Mouse (Mus musculus) stomach, postnatal 0 days (tissue): ENCODE measurements around the gene Spaca1. TPM values are rescaled to one million over a fixed set of nuclear protein-coding genes. Genes with fewer than 3 reads are reported as not detected.
"Not testable (repeated sequence)": the region's sequence is repeated elsewhere in the genome, so short reads cannot be mapped to it uniquely, and the experiment has no call there.

Source experiments
- ATAC-seq: fragments of 200-750 bp; cut with Nextera tagmentation; 2 replicates; pipeline ENCODE4 v1.8.0; 2017; ENCODE audit not compliant: low FRiP score, low TSS enrichment
- DNase-seq: peaks from one replicate; pipeline ENCODE4 v3.0.0-alpha.2; 2016; ENCODE audit warnings: low spot score
- H3K27ac ChIP-seq: fragments of 300-500 bp; sonication (generic); replicated peaks from 2 replicates; pipeline ENCODE4 v1.5.1; 2014; ENCODE audit warnings: mild to moderate bottlenecking, control low read depth
- H3K27me3 ChIP-seq: fragments of 300-500 bp; sonication (generic); 2 replicates; pipeline ENCODE4 v1.6.1; 2014; ENCODE audit warnings: low read length; ENCODE audit not compliant: control insufficient read depth, insufficient read depth
- H3K36me3 ChIP-seq: fragments of 300-500 bp; sonication (generic); 2 replicates; pipeline ENCODE4 v1.6.1; 2014; ENCODE audit warnings: low read length, mixed read lengths; ENCODE audit not compliant: control insufficient read depth, insufficient read depth
- H3K4me1 ChIP-seq: fragments of 300-500 bp; sonication (generic); replicated peaks from 2 replicates; pipeline ENCODE4 v1.6.1; 2014; ENCODE audit warnings: antibody characterized with exemption; ENCODE audit not compliant: control insufficient read depth, insufficient read depth
- H3K4me2 ChIP-seq: fragments of 300-500 bp; sonication (generic); replicated peaks from 2 replicates; pipeline ENCODE4 v1.6.1; 2014; ENCODE audit warnings: low read depth, mild to moderate bottlenecking, control low read depth, moderate library complexity
- H3K4me3 ChIP-seq: fragments of 300-500 bp; sonication (generic); 2 replicates; pipeline ENCODE4 v1.5.1; 2014; ENCODE audit warnings: low read depth, low read length, control low read depth
- H3K9ac ChIP-seq: fragments of 300-500 bp; sonication (generic); 2 replicates; pipeline ENCODE4 v1.6.1; 2014; ENCODE audit warnings: mild to moderate bottlenecking, low read length, control low read depth, mixed read lengths
- H3K9me3 ChIP-seq: fragments of 300-500 bp; sonication (generic); 2 replicates; pipeline ENCODE4 v1.6.1; 2016; ENCODE audit warnings: low read length; ENCODE audit not compliant: control insufficient read depth
- CTCF ChIP-seq: IDR thresholded peaks from 2 replicates; pipeline ENCODE4 v1.5.1; 2016; ENCODE audit warnings: antibody characterized with exemption, low read depth, mild to moderate bottlenecking, moderate library complexity
- EP300 ChIP-seq: optimal IDR thresholded peaks from 2 replicates; pipeline ENCODE3; 2016; ENCODE audit warnings: antibody characterized with exemption
- WGBS: fragments of 180-500 bp; shearing (Covaris S2); extraction: QIAGEN DNeasy Blood & Tissue Kit; methylation state at CpG from one replicate; pipeline ENCODE4 v1.1.7; 2014; 5-methylcytosine and 5-hydroxymethylcytosine counted together
- polyA plus RNA-seq: library from polyadenylated mRNA; unstranded; fragments of >200 nt; fragmentation: Nextera tagmentation; extraction: Ambion mirVana; gene quantifications from 2 replicates; pipeline ENCODE4 v1.2.1, GENCODE M21; 2015

The Spaca1 gene
- 0.32 and 0.35 TPM in 2 replicates for polyA plus RNA-seq

- Histone ChIP-seq H3K27me3 (no peaks in the 10 kb centered on the region), H3K36me3 (no peaks in the 10 kb centered on the region), H3K4me3 (peak within 1 kb of the TSS; percentile 8; the same call in 1 of the 2 replicates), H3K9ac (peak within 1 kb of the TSS; percentile 35; the same call in 1 of the 2 replicates), H3K27ac (no peak within 1 kb of the TSS), H3K9me3 (no peaks in the 10 kb centered on the region), H3K4me1 (no peaks in the 10 kb centered on the region), H3K4me2 (peak within 1 kb of the TSS; percentile 42)
- peak; percentile 15 for DNase-seq
- ATAC-seq: no peak
- 43% methylated on average over 45 of the region's 46 CpGs for WGBS
- TF ChIP-seq CTCF: no peak
- TF ChIP-seq EP300: no peak
These were observed at the start of gene Spaca1 for GRCm38 (mm10) chr4:34049571-34050255. Gene Spaca1 (minus strand): TSS chr4:34050191.

DNA sequence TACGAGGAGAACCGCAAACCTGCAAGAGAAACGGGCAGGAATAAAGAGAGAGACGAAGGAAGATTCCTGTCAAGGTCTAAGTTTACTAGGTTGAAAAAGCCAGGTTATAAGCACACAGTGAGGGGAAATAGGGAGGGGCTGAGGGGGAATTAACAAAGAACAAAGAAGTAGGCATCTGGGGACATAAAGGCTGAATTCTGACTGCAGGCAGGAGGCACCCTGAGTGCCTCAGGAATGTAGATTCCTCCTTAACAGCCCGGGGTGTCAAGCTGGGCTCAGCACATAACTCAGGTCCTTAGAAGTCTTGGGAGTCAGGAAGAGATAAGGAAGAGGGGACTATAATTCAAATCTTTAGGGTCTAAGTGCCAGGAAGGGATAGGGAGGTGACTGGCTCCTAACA is 37.3 kb upstream of the Spaca1 start:
- not testable (repeated sequence) for H3K4me1 ChIP-seq, DNase-seq, H3K27me3 ChIP-seq, H3K4me3 ChIP-seq, H3K4me2 ChIP-seq, H3K36me3 ChIP-seq, H3K9me3 ChIP-seq, ATAC-seq, H3K9ac ChIP-seq, H3K27ac ChIP-seq
- 83% methylated on average over 5 of the region's 5 CpGs for WGBS

DNA sequence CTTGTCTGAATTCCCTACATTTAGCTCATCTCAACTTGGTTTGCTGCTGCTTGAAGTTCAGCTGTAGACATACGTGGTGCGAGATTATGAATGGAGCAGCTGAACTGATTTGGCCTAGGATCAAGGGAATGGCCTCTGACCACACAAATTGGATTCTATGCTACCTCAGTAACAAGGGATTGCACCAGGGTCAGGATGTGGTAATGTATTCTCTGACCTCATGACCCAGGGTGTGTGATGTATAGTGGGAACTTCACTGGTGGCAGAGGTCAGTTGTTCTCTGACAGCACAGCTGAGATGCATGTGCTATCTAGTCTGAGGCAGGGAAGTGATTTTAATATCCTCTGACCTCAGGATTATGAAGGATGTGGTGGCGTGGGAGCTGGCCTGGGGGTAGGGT is 31.1 kb upstream of the Spaca1 start:
- WGBS: 75% methylated on average over 3 of the region's 3 CpGs
- H3K9ac ChIP-seq: no peak overlapping the region
- no peak for ATAC-seq

GRCm38 (mm10) chr4:34069002-34069401 is 19.0 kb upstream of the Spaca1 start:
- no peaks in the 10 kb centered on the region for H3K4me1 ChIP-seq

More for the DNA sequence above, 31.1 kb upstream of the Spaca1 start:
- no peaks in the 10 kb centered on the region for H3K4me1 ChIP-seq
- H3K27me3 ChIP-seq: no peaks in the 10 kb centered on the region
- H3K27ac ChIP-seq: no peak overlapping the region
- no peaks in the 10 kb centered on the region for H3K36me3 ChIP-seq
- no peak for TF ChIP-seq EP300
- no peak for TF ChIP-seq CTCF
- no peaks in the 10 kb centered on the region for H3K9me3 ChIP-seq
- DNase-seq: no peak
- H3K4me2 ChIP-seq: no peak overlapping the region
- no peak overlapping the region for H3K4me3 ChIP-seq

DNA sequence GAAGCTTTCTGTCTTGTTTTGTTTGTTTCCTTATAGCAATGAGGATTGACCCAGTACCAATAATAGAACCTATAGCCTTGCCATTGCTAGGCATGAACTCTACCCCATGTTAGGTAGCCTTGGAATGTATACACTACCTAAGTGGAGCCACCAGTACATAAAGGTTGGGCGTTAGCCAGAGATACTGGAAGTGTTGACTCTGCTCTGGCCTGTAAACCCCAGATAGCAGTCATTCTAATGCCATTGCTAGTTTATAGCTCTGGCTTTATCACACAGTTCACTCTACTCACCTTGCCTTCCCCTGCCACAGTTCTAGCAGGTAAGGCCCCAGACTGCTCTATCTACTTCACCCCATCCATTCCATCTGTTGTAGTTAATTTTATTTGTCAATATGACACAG is 8.3 kb upstream of the Spaca1 start:
- H3K4me1 ChIP-seq: no peaks in the 10 kb centered on the region
- no peak overlapping the region for H3K27ac ChIP-seq
- ATAC-seq: peak; percentile 86
- H3K9me3 ChIP-seq: no peaks in the 10 kb centered on the region
- no peak for DNase-seq
- no peaks in the 10 kb centered on the region for H3K27me3 ChIP-seq
- WGBS: 54% methylated on average over 1 of the region's 1 CpGs
- H3K4me3 ChIP-seq: no peak overlapping the region
- TF ChIP-seq CTCF: no peak
- no peak for TF ChIP-seq EP300
- H3K36me3 ChIP-seq: no peaks in the 10 kb centered on the region
- H3K4me2 ChIP-seq: no peak overlapping the region
- H3K9ac ChIP-seq: no peak overlapping the region

More at GRCm38 (mm10) chr4:34069002-34069401, 19.0 kb upstream of the Spaca1 start:
- no peak overlapping the region for H3K27ac ChIP-seq
- no peak overlapping the region for H3K4me2 ChIP-seq
- no peak overlapping the region for H3K9ac ChIP-seq
- H3K4me3 ChIP-seq: no peak overlapping the region
- no peak for TF ChIP-seq EP300
- TF ChIP-seq CTCF: no peak
- H3K9me3 ChIP-seq: no peaks in the 10 kb centered on the region
- DNase-seq: no peak
- WGBS: 57% methylated on average over 4 of the region's 5 CpGs
- H3K27me3 ChIP-seq: no peaks in the 10 kb centered on the region
- no peak for ATAC-seq
- no peaks in the 10 kb centered on the region for H3K36me3 ChIP-seq

DNA sequence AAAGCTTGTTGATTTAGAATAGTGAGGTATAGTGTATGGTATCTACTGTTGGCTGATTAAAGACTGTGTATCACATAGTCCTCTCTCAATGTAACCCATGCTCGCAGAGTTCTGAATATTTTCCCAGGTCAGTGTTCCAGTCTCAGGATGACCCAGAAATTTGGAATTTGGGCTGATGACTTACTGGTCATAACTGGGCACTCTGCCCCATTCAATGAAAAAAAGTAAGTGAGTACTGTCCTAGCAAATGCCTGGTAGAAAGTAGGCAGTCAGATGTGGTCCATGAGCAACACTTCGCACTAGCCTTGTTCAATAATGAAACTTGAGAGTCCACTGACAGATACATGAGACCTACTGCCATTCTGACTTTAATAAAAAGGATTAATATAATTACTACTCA is 23.2 kb downstream of the Spaca1 start:
- DNase-seq (no peak), ATAC-seq (no peak)
- Histone ChIP-seq H3K9ac (no peak overlapping the region), H3K36me3 (no peaks in the 10 kb centered on the region), H3K27me3 (no peaks in the 10 kb centered on the region), H3K27ac (no peak overlapping the region), H3K4me3 (no peak overlapping the region), H3K4me2 (no peak overlapping the region), H3K9me3 (no peaks in the 10 kb centered on the region), H3K4me1 (no peaks in the 10 kb centered on the region)
- TF ChIP-seq EP300 (no peak), CTCF (no peak)
- 84% methylated on average over 2 of the region's 2 CpGs for WGBS
